In genomic region chr3:145647416-145647815, GRCm38 (mm10) we compare ENCODE assay signal across 10 mouse cellular contexts. TPM values are rescaled to one million over a fixed set of nuclear protein-coding genes. Genes with fewer than 3 reads are reported as not detected.
DNase-seq lines count a peak whose midpoint lies in the region; ATAC-seq and TF ChIP-seq lines count a peak whose summit lies in the region.
"Had no signal": no experiment of that assay in that cellular context is flagged by ENCODE, and none has a peak within 500 bp of the region (broad histone marks: within the 10 kb centered on the region; RNA-seq: fewer than 3 reads in every experiment).

No protein-coding gene starts in this region.

- DNase-seq in gastrocnemius, adult 2 months: no peak
- no peak for DNase-seq in gastrocnemius, adult 8-10 months (ENCODE audit: low spot score in 2 of 2)
- DNase-seq in lung, embryonic 14.5 days: no peak
- no peak for DNase-seq in lung, postnatal 25 days (ENCODE audit: low spot score)
- DNase-seq in forebrain, embryonic 11.5 days (ENCODE audit: low spot score): no peak
- DNase-seq in neural tube, embryonic 10.5 days (ENCODE audit: extremely low spot score, low spot score): peak; percentile 28
- no peak for DNase-seq in right cerebral cortex, postnatal 10 days (ENCODE audit: low spot score in 2 of 2)
- no peak for DNase-seq in left cerebral cortex, adult 18-20 months (ENCODE audit: low spot score in 2 of 2)
- DNase-seq: B cell, adult 2 months; liver, embryonic 13.5 days had no signal

- no peaks in the 10 kb centered on the region for H3K9me3 ChIP-seq in lung, embryonic 14.5 days (ENCODE audit: low read depth, low read length)
- no peaks in the 10 kb centered on the region for H3K9me3 ChIP-seq in forebrain, embryonic 11.5 days (ENCODE audit: control insufficient read depth, low read length)
- H3K9me3 ChIP-seq: liver, embryonic 13.5 days had no signal

- ATAC-seq in lung, embryonic 14.5 days (ENCODE audit: insufficient read depth): no peak
- ATAC-seq in forebrain, embryonic 11.5 days (replicated peaks; ENCODE audit: low FRiP score): no peak

- H3K9ac ChIP-seq in lung, embryonic 14.5 days: no peak overlapping the region; the same call in 1 of the 2 replicates
- peak overlapping the region; percentile 39; the same call in 1 of the 2 replicates for H3K9ac ChIP-seq in forebrain, embryonic 11.5 days (ENCODE audit: low read length)
- H3K9ac ChIP-seq: liver, embryonic 13.5 days had no signal

- H3K4me2 ChIP-seq in lung, embryonic 14.5 days: peak overlapping the region; percentile 88
- H3K4me2 ChIP-seq in forebrain, embryonic 11.5 days (ENCODE audit: low read depth, low read length, severe bottlenecking): peak overlapping the region; percentile 37

- peak overlapping the region; percentile 75 for H3K4me3 ChIP-seq in gastrocnemius, adult 2 months
- H3K4me3 ChIP-seq in lung, embryonic 14.5 days (ENCODE audit: low read depth, low read length): no peak overlapping the region
- peak overlapping the region; percentile 60 for H3K4me3 ChIP-seq in forebrain, embryonic 11.5 days (ENCODE audit: low read depth, low read length)

- WGBS in lung, embryonic 14.5 days: 93% methylated on average over 18 of the region's 18 CpGs
- 71% methylated on average over 18 of the region's 18 CpGs for WGBS in forebrain, embryonic 11.5 days

- no peak for TF ChIP-seq CTCF in gastrocnemius, adult 2 months (IDR thresholded peaks at IDR 0.05)
- TF ChIP-seq CTCF in lung, embryonic 14.5 days (IDR thresholded peaks at IDR 0.05; ENCODE audit: low read depth): no peak

- peaks cover 17% of the 10 kb centered on the region for H3K4me1 ChIP-seq in lung, embryonic 14.5 days (ENCODE audit: insufficient read depth)
- H3K4me1 ChIP-seq in forebrain, embryonic 11.5 days (replicated peaks; ENCODE audit: control insufficient read depth, insufficient read depth, low read length): peaks cover 34% of the 10 kb centered on the region

- H3K27me3 ChIP-seq in lung, embryonic 14.5 days (ENCODE audit: insufficient read depth, low read length): no peaks in the 10 kb centered on the region
- no peaks in the 10 kb centered on the region; the same call in 1 of the 2 replicates for H3K27me3 ChIP-seq in forebrain, embryonic 11.5 days (ENCODE audit: control insufficient read depth, insufficient read depth, low read length)

- intact Hi-C loops in gastrocnemius, adult 2 months (cut with DNase I): loop anchor here (5.0 kb wide), 3 partner anchors 40 to 255 kb away; no protein-coding TSS in a partner anchor

- H3K27ac ChIP-seq in gastrocnemius, adult 2 months: 0 out of 2 replicates have a peak overlapping the region, but pooled peaks have one; percentile 2
- no peak overlapping the region for H3K27ac ChIP-seq in lung, embryonic 14.5 days (ENCODE audit: low read depth)
- H3K27ac ChIP-seq in forebrain, embryonic 11.5 days (ENCODE audit: low read depth, low read length): 0 out of 2 replicates have a peak overlapping the region, but pooled peaks have one; percentile 25
- H3K27ac ChIP-seq: liver, embryonic 13.5 days had no signal

- peaks cover 17% of the 10 kb centered on the region for H3K36me3 ChIP-seq in lung, embryonic 14.5 days (ENCODE audit: insufficient read depth)
- no peaks in the 10 kb centered on the region for H3K36me3 ChIP-seq in forebrain, embryonic 11.5 days (ENCODE audit: control insufficient read depth, insufficient read depth, low read length)
- H3K36me3 ChIP-seq: liver, embryonic 13.5 days had no signal

RNA-seq across cellular contexts. Expression of gene Ccn1, which starts 2.4 kb away (rescaled TPM):
- 10 to 100 TPM; 20.8 to 52.2 TPM for total RNA-seq in gastrocnemius, adult 2 months (2021)
- total RNA-seq in gastrocnemius, adult 8-10 months (2022): 10 to 100 TPM; 23.0 to 53.4 (median 30.3) TPM
- 33.2 and 41.6 TPM in 2 replicates for polyA plus RNA-seq in lung, embryonic 14.5 days (2014; fragmentation: Nextera tagmentation; extraction: Ambion mirVana)
- polyA plus RNA-seq in forebrain, embryonic 11.5 days (2014; fragmentation: Nextera tagmentation; extraction: Ambion mirVana): 36.7 and 39.2 TPM in 2 replicates
- 1 to 10 TPM; 5.3 to 8.6 TPM for total RNA-seq in left cerebral cortex, adult 18-20 months (2021)
